Comparison of ENCODE assay signal across 12 mouse cellular contexts in genomic region chr7:97245261-97245949, GRCm38 (mm10).
A peak's percentile ranks its signal among the peaks of the same experiment; 100 is the strongest.
DNase-seq lines count a peak whose midpoint lies in the region; ATAC-seq and TF ChIP-seq lines count a peak whose summit lies in the region.
"Had no signal": no experiment of that assay in that cellular context is flagged by ENCODE, and none has a peak within 500 bp of the region (broad histone marks: within the 10 kb centered on the region; RNA-seq: fewer than 3 reads in every experiment).

No protein-coding gene starts in this region.

- no peak overlapping the region for H3K9ac ChIP-seq in heart, embryonic 11.5 days (ENCODE audit: low read depth, low read length)
- no peak overlapping the region for H3K9ac ChIP-seq in stomach, embryonic 16.5 days (ENCODE audit: low read length)
- no peak overlapping the region for H3K9ac ChIP-seq in stomach, postnatal 0 days (ENCODE audit: low read length)
- H3K9ac ChIP-seq in kidney, embryonic 14.5 days (ENCODE audit: low read depth, low read length): no peak overlapping the region
- H3K9ac ChIP-seq: limb, embryonic 13.5 days had no signal

- peaks cover 3% of the 10 kb centered on the region; the same call in 1 of the 2 replicates for H3K4me1 ChIP-seq in heart, embryonic 11.5 days (ENCODE audit: control insufficient read depth, insufficient read depth, low read length)
- peaks cover 6% of the 10 kb centered on the region for H3K4me1 ChIP-seq in stomach, embryonic 16.5 days (ENCODE audit: control insufficient read depth, insufficient read depth, low read length)
- H3K4me1 ChIP-seq in stomach, postnatal 0 days (replicated peaks; ENCODE audit: control insufficient read depth, insufficient read depth): no peaks in the 10 kb centered on the region
- peaks cover 16% of the 10 kb centered on the region for H3K4me1 ChIP-seq in kidney, embryonic 14.5 days (ENCODE audit: control insufficient read depth, insufficient read depth, low read length)
- H3K4me1 ChIP-seq: limb, embryonic 13.5 days had no signal

- H3K4me2 ChIP-seq in heart, embryonic 11.5 days: no peak overlapping the region
- H3K4me2 ChIP-seq in stomach, embryonic 16.5 days (ENCODE audit: low read depth, low read length): no peak overlapping the region
- no peak overlapping the region for H3K4me2 ChIP-seq in stomach, postnatal 0 days (replicated peaks; ENCODE audit: low read depth)
- no peak overlapping the region for H3K4me2 ChIP-seq in kidney, embryonic 14.5 days (replicated peaks; ENCODE audit: low read depth, low read length)
- H3K4me2 ChIP-seq: limb, embryonic 13.5 days had no signal

- no peak for TF ChIP-seq EP300 in stomach, postnatal 0 days (optimal IDR thresholded peaks at IDR 0.05)

- no peak for TF ChIP-seq CTCF in stomach, postnatal 0 days (IDR thresholded peaks at IDR 0.05; ENCODE audit: low read depth)

- H3K4me3 ChIP-seq in heart, embryonic 11.5 days (ENCODE audit: low read depth, low read length): no peak overlapping the region
- no peak overlapping the region for H3K4me3 ChIP-seq in stomach, embryonic 16.5 days (replicated peaks; ENCODE audit: low read length)
- H3K4me3 ChIP-seq in stomach, postnatal 0 days (ENCODE audit: low read depth, low read length): no peak overlapping the region
- no peak overlapping the region for H3K4me3 ChIP-seq in kidney, embryonic 14.5 days (ENCODE audit: low read length)
- H3K4me3 ChIP-seq: limb, embryonic 13.5 days had no signal

- WGBS in heart, embryonic 11.5 days (ENCODE audit: insufficient replicate concordance): 83% methylated on average over 2 of the region's 2 CpGs
- WGBS in stomach, embryonic 16.5 days: 64% methylated on average over 2 of the region's 2 CpGs
- 73% methylated on average over 2 of the region's 2 CpGs for WGBS in stomach, postnatal 0 days
- 76% methylated on average over 2 of the region's 2 CpGs for WGBS in kidney, embryonic 14.5 days

- no peaks in the 10 kb centered on the region for H3K27me3 ChIP-seq in heart, embryonic 11.5 days (ENCODE audit: control insufficient read depth, insufficient read depth, low read length)
- no peaks in the 10 kb centered on the region for H3K27me3 ChIP-seq in stomach, embryonic 16.5 days (ENCODE audit: control insufficient read depth, insufficient read depth, low read length)
- H3K27me3 ChIP-seq in stomach, postnatal 0 days (ENCODE audit: control insufficient read depth, insufficient read depth, low read length): no peaks in the 10 kb centered on the region
- H3K27me3 ChIP-seq in kidney, embryonic 14.5 days (ENCODE audit: control insufficient read depth, insufficient read depth, low read length): no peaks in the 10 kb centered on the region
- H3K27me3 ChIP-seq: limb, embryonic 13.5 days had no signal

- H3K36me3 ChIP-seq in heart, embryonic 11.5 days (ENCODE audit: control insufficient read depth, insufficient read depth, low read length): no peaks in the 10 kb centered on the region
- H3K36me3 ChIP-seq in stomach, embryonic 16.5 days (ENCODE audit: control insufficient read depth, insufficient read depth, low read length): no peaks in the 10 kb centered on the region
- H3K36me3 ChIP-seq in stomach, postnatal 0 days (ENCODE audit: control insufficient read depth, insufficient read depth, low read length): 0 out of 2 replicates have a peak, but pooled peaks cover 2% of the 10 kb centered on the region
- no peaks in the 10 kb centered on the region for H3K36me3 ChIP-seq in kidney, embryonic 14.5 days (ENCODE audit: control insufficient read depth, insufficient read depth, low read length)
- H3K36me3 ChIP-seq: limb, embryonic 13.5 days had no signal

- peak; percentile 44 to 56 for DNase-seq in heart, adult 9 months (ENCODE audit: low spot score in 2 of 2)
- DNase-seq in stomach, postnatal 0 days (ENCODE audit: low spot score): no peak
- DNase-seq in layer of hippocampus, adult 9-11 months: peak; percentile 56
- DNase-seq in adrenal gland, postnatal 14 days: no peak
- no peak for DNase-seq in cerebellum, postnatal 36 days
- DNase-seq: adrenal gland, adult 2 months; kidney, postnatal 10 days; thymus, postnatal 4 days had no signal

- H3K9me3 ChIP-seq in heart, embryonic 11.5 days (replicated peaks; ENCODE audit: control insufficient read depth, low read length): no peaks in the 10 kb centered on the region
- H3K9me3 ChIP-seq in stomach, embryonic 16.5 days (replicated peaks; ENCODE audit: control insufficient read depth, low read length): no peaks in the 10 kb centered on the region
- H3K9me3 ChIP-seq in stomach, postnatal 0 days (ENCODE audit: control insufficient read depth, low read length): no peaks in the 10 kb centered on the region
- H3K9me3 ChIP-seq in kidney, embryonic 14.5 days (ENCODE audit: control insufficient read depth, low read length): no peaks in the 10 kb centered on the region
- H3K9me3 ChIP-seq: limb, embryonic 13.5 days had no signal

- ATAC-seq in heart, embryonic 11.5 days (replicated peaks; ENCODE audit: insufficient number of reproducible peaks, low FRiP score, low TSS enrichment): no peak
- no peak for ATAC-seq in stomach, embryonic 16.5 days (ENCODE audit: insufficient read depth, low FRiP score)
- ATAC-seq in stomach, postnatal 0 days (ENCODE audit: low FRiP score, low TSS enrichment): no peak
- ATAC-seq in kidney, embryonic 14.5 days (ENCODE audit: low FRiP score, low TSS enrichment): no peak

- H3K27ac ChIP-seq in heart, embryonic 11.5 days (ENCODE audit: low read depth, low read length): no peak overlapping the region
- H3K27ac ChIP-seq in stomach, embryonic 16.5 days (ENCODE audit: low read length): peak overlapping the region; percentile 51
- no peak overlapping the region for H3K27ac ChIP-seq in stomach, postnatal 0 days (replicated peaks)
- H3K27ac ChIP-seq in kidney, embryonic 14.5 days (ENCODE audit: low read depth, low read length): no peak overlapping the region
- H3K27ac ChIP-seq: limb, embryonic 13.5 days had no signal

Comparison
In these comparisons a context has a peak if more than half of its experiments do, and no peak if none do; other contexts are left out.
1. DNase-seq: peak in heart, adult 9 months (2 of 2) and layer of hippocampus, adult 9-11 months (single experiment); none in stomach, postnatal 0 days (single experiment), adrenal gland, postnatal 14 days (single experiment) and cerebellum, postnatal 36 days (0 of 2).